ENCODE assay signal across 13 mouse cellular contexts in the genomic region with DNA sequence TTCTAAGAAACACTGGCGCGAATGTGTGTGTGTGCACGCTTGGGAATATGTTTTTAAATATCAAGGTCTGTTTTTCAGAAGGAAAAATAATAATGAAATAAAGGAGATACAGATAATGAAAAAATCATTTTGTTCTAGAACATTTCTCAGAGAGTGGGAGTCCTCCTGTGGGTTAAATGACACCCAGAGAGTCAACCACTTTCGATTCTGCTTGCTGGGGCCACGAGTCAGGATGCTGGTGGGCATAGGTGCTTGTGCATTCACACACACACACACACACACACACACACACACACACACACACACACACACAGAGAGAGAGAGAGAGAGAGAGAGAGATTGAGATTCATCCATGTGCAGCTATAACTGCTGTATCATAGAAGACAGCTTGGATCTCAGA.
A peak's percentile ranks its signal among the peaks of the same experiment; 100 is the strongest.
DNase-seq lines count a peak whose midpoint lies in the region; ATAC-seq and TF ChIP-seq lines count a peak whose summit lies in the region.
"Had no signal": no experiment of that assay in that cellular context is flagged by ENCODE, and none has a peak within 500 bp of the region (broad histone marks: within the 10 kb centered on the region; RNA-seq: fewer than 3 reads in every experiment).

No protein-coding gene starts in this region.

- H3K4me2 ChIP-seq in heart, embryonic 14.5 days (ENCODE audit: low read length): peak overlapping the region; percentile 46
- 0 out of 2 replicates have a peak overlapping the region, but pooled peaks have one; percentile 14 for H3K4me2 ChIP-seq in limb, embryonic 13.5 days (replicated peaks)
- H3K4me2 ChIP-seq in liver, embryonic 11.5 days: peak overlapping the region; percentile 45
- H3K4me2 ChIP-seq: limb, embryonic 12.5 days; midbrain, embryonic 12.5 days had no signal

- H3K4me3 ChIP-seq in heart, embryonic 14.5 days (ENCODE audit: control insufficient read depth in 1 of 2, insufficient read depth in 1 of 2, low read depth in 1 of 2, low read length in 2 of 2): peak overlapping the region in 1 of 2 experiments; percentile 43; a peak in 3 of 4 replicates
- H3K4me3 ChIP-seq in limb, embryonic 13.5 days: no peak overlapping the region
- no peak overlapping the region for H3K4me3 ChIP-seq in limb, embryonic 10.5 days
- H3K4me3 ChIP-seq in bone marrow, adult 2 months (replicated peaks; ENCODE audit: control insufficient read depth, low read depth, low read length): peak overlapping the region; percentile 66
- H3K4me3 ChIP-seq in liver, embryonic 11.5 days (ENCODE audit: low read depth, low read length): 0 out of 2 replicates have a peak overlapping the region, but pooled peaks have one; percentile 32
- H3K4me3 ChIP-seq in forebrain, embryonic 10.5 days: no peak overlapping the region
- H3K4me3 ChIP-seq: limb, embryonic 12.5 days; midbrain, embryonic 12.5 days had no signal

- H3K9ac ChIP-seq in heart, embryonic 14.5 days (ENCODE audit: low read length): peak overlapping the region; percentile 75
- H3K9ac ChIP-seq in limb, embryonic 13.5 days: no peak overlapping the region
- no peak overlapping the region for H3K9ac ChIP-seq in liver, embryonic 11.5 days (ENCODE audit: low read depth, low read length)
- H3K9ac ChIP-seq: limb, embryonic 12.5 days; midbrain, embryonic 12.5 days had no signal

- 0 out of 4 replicates have a peak, but pooled peaks cover 0 to under 1% of the 10 kb centered on the region in 2 experiments for H3K4me1 ChIP-seq in heart, embryonic 14.5 days (ENCODE audit: control insufficient read depth in 2 of 2, insufficient read depth in 2 of 2, low read length in 2 of 2)
- peaks cover 27% of the 10 kb centered on the region for H3K4me1 ChIP-seq in limb, embryonic 13.5 days
- H3K4me1 ChIP-seq in limb, embryonic 10.5 days: peaks cover 15% of the 10 kb centered on the region
- peaks cover 9% of the 10 kb centered on the region for H3K4me1 ChIP-seq in bone marrow, adult 2 months (ENCODE audit: control insufficient read depth, insufficient read depth, low read length)
- H3K4me1 ChIP-seq in liver, embryonic 11.5 days (replicated peaks; ENCODE audit: control insufficient read depth, insufficient read depth, low read length): peaks cover 2% of the 10 kb centered on the region; the same call in 1 of the 2 replicates
- no peaks in the 10 kb centered on the region for H3K4me1 ChIP-seq in forebrain, embryonic 10.5 days
- H3K4me1 ChIP-seq: midbrain, embryonic 12.5 days had no signal

- no peak overlapping the region for H3K27ac ChIP-seq in heart, embryonic 14.5 days (replicated peaks in 1 of 2; ENCODE audit: control insufficient read depth in 1 of 2, insufficient read depth in 1 of 2, low read depth in 2 of 2, low read length in 2 of 2)
- no peak overlapping the region for H3K27ac ChIP-seq in limb, embryonic 13.5 days
- no peak overlapping the region for H3K27ac ChIP-seq in limb, embryonic 10.5 days
- peak overlapping the region; percentile 58 for H3K27ac ChIP-seq in bone marrow, adult 2 months (ENCODE audit: control insufficient read depth, insufficient read depth, low read depth, low read length, poor library complexity)
- no peak overlapping the region for H3K27ac ChIP-seq in liver, embryonic 11.5 days (ENCODE audit: low read depth, low read length)
- H3K27ac ChIP-seq in forebrain, embryonic 10.5 days: no peak overlapping the region
- H3K27ac ChIP-seq: limb, embryonic 12.5 days; midbrain, embryonic 12.5 days had no signal

- H3K36me3 ChIP-seq in heart, embryonic 14.5 days (ENCODE audit: control insufficient read depth, insufficient read depth, low read length): no peaks in the 10 kb centered on the region
- H3K36me3 ChIP-seq in limb, embryonic 13.5 days: no peaks in the 10 kb centered on the region
- H3K36me3 ChIP-seq in limb, embryonic 10.5 days: no peaks in the 10 kb centered on the region
- no peaks in the 10 kb centered on the region for H3K36me3 ChIP-seq in liver, embryonic 11.5 days (ENCODE audit: control insufficient read depth, insufficient read depth, low read length)
- no peaks in the 10 kb centered on the region for H3K36me3 ChIP-seq in forebrain, embryonic 10.5 days (replicated peaks)
- H3K36me3 ChIP-seq: limb, embryonic 12.5 days; midbrain, embryonic 12.5 days had no signal

- 80% methylated on average over 5 of the region's 5 CpGs for WGBS in heart, embryonic 14.5 days
- WGBS in limb, embryonic 13.5 days: 88% methylated on average over 5 of the region's 5 CpGs
- 96% methylated on average over 5 of the region's 5 CpGs for WGBS in limb, embryonic 10.5 days
- WGBS in bone marrow, adult 2 months: 2% methylated on average over 5 of the region's 5 CpGs
- WGBS in liver, embryonic 11.5 days: 80% methylated on average over 5 of the region's 5 CpGs
- WGBS in forebrain, embryonic 10.5 days: 97% methylated on average over 5 of the region's 5 CpGs

- no peak for ATAC-seq in heart, embryonic 14.5 days (ENCODE audit: insufficient number of reproducible peaks, insufficient read depth, low FRiP score, low read depth)
- no peak for ATAC-seq in limb, embryonic 13.5 days (ENCODE audit: low FRiP score, low read depth)
- no peak for ATAC-seq in liver, embryonic 11.5 days (replicated peaks; ENCODE audit: low FRiP score)
- ATAC-seq: intestine, postnatal 0 days had no signal

- no peak for TF ChIP-seq CTCF in bone marrow, adult 2 months (IDR thresholded peaks at IDR 0.05; ENCODE audit: control insufficient read depth, insufficient read depth, low read length)

- no peaks in the 10 kb centered on the region for H3K9me3 ChIP-seq in heart, embryonic 14.5 days (ENCODE audit: control insufficient read depth, low read length)
- H3K9me3 ChIP-seq in limb, embryonic 13.5 days: no peaks in the 10 kb centered on the region
- no peaks in the 10 kb centered on the region for H3K9me3 ChIP-seq in limb, embryonic 10.5 days (replicated peaks)
- H3K9me3 ChIP-seq in liver, embryonic 11.5 days (ENCODE audit: control insufficient read depth, low read length): no peaks in the 10 kb centered on the region
- H3K9me3 ChIP-seq in forebrain, embryonic 10.5 days: no peaks in the 10 kb centered on the region
- H3K9me3 ChIP-seq: limb, embryonic 12.5 days; midbrain, embryonic 12.5 days had no signal

- TF ChIP-seq POLR2A in bone marrow, adult 2 months (IDR thresholded peaks at IDR 0.05; ENCODE audit: borderline replicate concordance, control insufficient read depth, low read depth, low read length): no peak

- no peak for DNase-seq in heart, postnatal 4 days
- no peak for DNase-seq in limb, embryonic 10.5 days (ENCODE audit: low spot score)
- no peak for DNase-seq in liver, embryonic 11.5 days (ENCODE audit: low spot score)
- DNase-seq in urinary bladder, adult 18-20 months (ENCODE audit: low spot score in 2 of 2): no peak
- DNase-seq in forebrain, embryonic 10.5 days (ENCODE audit: extremely low spot score, low spot score): no peak
- DNase-seq: cerebellum, adult 2 months; embryo, embryonic 11 days had no signal

- no peaks in the 10 kb centered on the region for H3K27me3 ChIP-seq in heart, embryonic 14.5 days (ENCODE audit: control insufficient read depth, insufficient read depth, low read length)
- no peaks in the 10 kb centered on the region for H3K27me3 ChIP-seq in limb, embryonic 13.5 days
- H3K27me3 ChIP-seq in limb, embryonic 10.5 days (ENCODE audit: low read depth, poor library complexity, severe bottlenecking): no peaks in the 10 kb centered on the region
- no peaks in the 10 kb centered on the region for H3K27me3 ChIP-seq in liver, embryonic 11.5 days (replicated peaks; ENCODE audit: control insufficient read depth, insufficient read depth, low read length)
- H3K27me3 ChIP-seq in forebrain, embryonic 10.5 days (ENCODE audit: poor library complexity, severe bottlenecking): no peaks in the 10 kb centered on the region
- H3K27me3 ChIP-seq: limb, embryonic 12.5 days; midbrain, embryonic 12.5 days had no signal

Comparison
In these comparisons a context has a peak if more than half of its experiments do, and no peak if none do; other contexts are left out.
1. H3K4me3 ChIP-seq: peak in bone marrow, adult 2 months (single experiment) and liver, embryonic 11.5 days (single experiment); none in limb, embryonic 13.5 days (single experiment), limb, embryonic 10.5 days (single experiment) and forebrain, embryonic 10.5 days (single experiment).
2. Peak in every context shown above with its lines, with median percentiles within 50 percentile points of each other: H3K4me2 ChIP-seq.